23 mouse cellular contexts compared by ENCODE assay signal in genomic region chr1:106188756-106189155, GRCm38 (mm10). TPM values are rescaled to one million over a fixed set of nuclear protein-coding genes. Genes with fewer than 3 reads are reported as not detected.
DNase-seq lines count a peak whose midpoint lies in the region; ATAC-seq and TF ChIP-seq lines count a peak whose summit lies in the region.
"Had no signal": no experiment of that assay in that cellular context is flagged by ENCODE, and none has a peak within 500 bp of the region (broad histone marks: within the 10 kb centered on the region; RNA-seq: fewer than 3 reads in every experiment).

No protein-coding gene starts in this region.

- peaks cover 14% of the 10 kb centered on the region for H3K36me3 ChIP-seq in heart, adult 2 months (ENCODE audit: control insufficient read depth, insufficient read depth, low read length)
- no peaks in the 10 kb centered on the region for H3K36me3 ChIP-seq in midbrain, embryonic 11.5 days (ENCODE audit: control insufficient read depth, insufficient read depth, low read length)
- H3K36me3 ChIP-seq in midbrain, postnatal 0 days (ENCODE audit: insufficient read depth, low read length), result no peaks in the 10 kb centered on the region
- H3K36me3 ChIP-seq: embryonic facial prominence, embryonic 15.5 days; heart, embryonic 15.5 days; hindbrain, embryonic 10.5 days; intestine, embryonic 15.5 days had no signal

- no peaks in the 10 kb centered on the region for H3K9me3 ChIP-seq in midbrain, embryonic 11.5 days (ENCODE audit: control insufficient read depth, low read length)
- no peaks in the 10 kb centered on the region for H3K9me3 ChIP-seq in midbrain, postnatal 0 days (ENCODE audit: low read length)
- H3K9me3 ChIP-seq: embryonic facial prominence, embryonic 15.5 days; G1E; heart, embryonic 15.5 days; hindbrain, embryonic 10.5 days; intestine, embryonic 15.5 days had no signal

- no peak overlapping the region for H3K4me3 ChIP-seq in heart, adult 2 months
- no peak overlapping the region for H3K4me3 ChIP-seq in midbrain, embryonic 11.5 days (ENCODE audit: low read depth, low read length)
- no peak overlapping the region for H3K4me3 ChIP-seq in midbrain, postnatal 0 days (ENCODE audit: low read depth, low read length)
- H3K4me3 ChIP-seq: embryonic facial prominence, embryonic 15.5 days; erythroblast, embryonic 14.5 days; gastrocnemius, adult 2 months; heart, embryonic 15.5 days; hindbrain, embryonic 10.5 days; intestine, embryonic 15.5 days had no signal

- TF ChIP-seq CTCF in heart, adult 2 months (IDR thresholded peaks at IDR 0.05), result no peak
- TF ChIP-seq CTCF in midbrain, postnatal 0 days (IDR thresholded peaks at IDR 0.05), result no peak

- H3K4me2 ChIP-seq in midbrain, embryonic 11.5 days, result no peak overlapping the region
- H3K4me2 ChIP-seq in midbrain, postnatal 0 days (ENCODE audit: low read depth, low read length, poor library complexity, severe bottlenecking), result no peak overlapping the region
- H3K4me2 ChIP-seq: embryonic facial prominence, embryonic 15.5 days; heart, embryonic 11.5 days; heart, embryonic 15.5 days; hindbrain, embryonic 14.5 days; intestine, embryonic 15.5 days had no signal

- H3K27ac ChIP-seq in heart, adult 2 months, result peak overlapping the region; percentile 42; the same call in 1 of the 2 replicates
- H3K27ac ChIP-seq in midbrain, embryonic 11.5 days (ENCODE audit: low read depth, low read length), result no peak overlapping the region
- H3K27ac ChIP-seq in midbrain, postnatal 0 days (ENCODE audit: low read depth, low read length), result no peak overlapping the region
- H3K27ac ChIP-seq: embryonic facial prominence, embryonic 15.5 days; heart, embryonic 15.5 days; hindbrain, embryonic 10.5 days; hindbrain, embryonic 14.5 days; intestine, embryonic 15.5 days had no signal

- TF ChIP-seq POLR2A in heart, adult 2 months (IDR thresholded peaks at IDR 0.05; ENCODE audit: insufficient read depth, low read depth, low read length), result no peak

- DNase-seq in cerebellum, adult 18-20 months, result peak; percentile 36 to 45
- no peak for DNase-seq in cerebellum, adult 11 months
- peak; percentile 38 to 54 for DNase-seq in cerebellum, postnatal 25 days
- no peak for DNase-seq in heart, adult 2 months
- DNase-seq in heart, adult 9 months (ENCODE audit: low spot score in 2 of 2), result no peak
- peak; percentile 21 for DNase-seq in midbrain, embryonic 11.5 days (ENCODE audit: low spot score, missing footprints)
- DNase-seq in midbrain, postnatal 0 days (ENCODE audit: low spot score), result no peak
- DNase-seq: adrenal gland, postnatal 10 days; B cell, adult 2 months; embryo, embryonic 11 days; gastrocnemius, adult 2 months; gastrocnemius, postnatal 25 days; kidney, adult 18-20 months had no signal

- no peaks in the 10 kb centered on the region for H3K27me3 ChIP-seq in heart, adult 2 months (ENCODE audit: control insufficient read depth, insufficient read depth, low read length)
- H3K27me3 ChIP-seq in midbrain, embryonic 11.5 days (ENCODE audit: control insufficient read depth, insufficient read depth, low read length), result no peaks in the 10 kb centered on the region
- H3K27me3 ChIP-seq in midbrain, postnatal 0 days (ENCODE audit: insufficient read depth, low read length), result no peaks in the 10 kb centered on the region
- H3K27me3 ChIP-seq: embryonic facial prominence, embryonic 15.5 days; heart, embryonic 15.5 days; intestine, embryonic 15.5 days had no signal

- no peak for TF ChIP-seq EP300 in heart, adult 2 months (IDR thresholded peaks at IDR 0.05; ENCODE audit: insufficient read depth, low read depth, low read length)

- WGBS in heart, adult 2 months, result 95% methylated on average over 3 of the region's 3 CpGs
- WGBS in midbrain, embryonic 11.5 days, result 92% methylated on average over 3 of the region's 3 CpGs
- WGBS in midbrain, postnatal 0 days, result 81% methylated on average over 3 of the region's 3 CpGs

- H3K9ac ChIP-seq in heart, adult 2 months (ENCODE audit: low read depth, low read length), result no peak overlapping the region
- H3K9ac ChIP-seq in midbrain, embryonic 11.5 days (ENCODE audit: low read length), result no peak overlapping the region
- H3K9ac ChIP-seq in midbrain, postnatal 0 days (replicated peaks; ENCODE audit: low read length, poor library complexity, severe bottlenecking), result no peak overlapping the region
- H3K9ac ChIP-seq: embryonic facial prominence, embryonic 15.5 days; heart, embryonic 15.5 days; hindbrain, embryonic 14.5 days; intestine, embryonic 15.5 days had no signal

- peaks cover 15% of the 10 kb centered on the region for H3K4me1 ChIP-seq in heart, adult 2 months (ENCODE audit: control insufficient read depth, insufficient read depth, low read length)
- H3K4me1 ChIP-seq in midbrain, embryonic 11.5 days (ENCODE audit: control insufficient read depth, insufficient read depth, low read length), result no peaks in the 10 kb centered on the region; the same call in 1 of the 2 replicates
- H3K4me1 ChIP-seq in midbrain, postnatal 0 days (ENCODE audit: insufficient read depth, low read length), result 0 out of 2 replicates have a peak, but pooled peaks cover 4% of the 10 kb centered on the region

- peaks cover 11% of the 10 kb centered on the region for H3K79me2 ChIP-seq in heart, adult 2 months (replicated peaks; ENCODE audit: control insufficient read depth, insufficient read depth, low read length)

- ATAC-seq in cerebellum, adult (ENCODE audit: insufficient number of reproducible peaks, low FRiP score, low TSS enrichment), result no peak
- ATAC-seq in midbrain, embryonic 11.5 days (ENCODE audit: low FRiP score), result no peak
- no peak for ATAC-seq in midbrain, postnatal 0 days (ENCODE audit: low FRiP score)
- ATAC-seq: CD4-positive, CD25-positive, alpha-beta regulatory T cell, adult 4 months; intestine, embryonic 15.5 days had no signal

- intact Hi-C loops in heart, adult 2 months (cut with DNase I), result no loop called here

RNA-seq across cellular contexts. Expression of gene Phlpp1, which starts 17.2 kb away (rescaled TPM):
- 10 to 100 TPM; 16.3 to 17.2 TPM for total RNA-seq in heart, adult 2 months (2021)
- polyA plus RNA-seq in heart, adult 2 months (2012; rRNA removed), result 9.6 and 15.6 TPM in 2 replicates
- 6.2 and 6.8 TPM in 2 replicates for polyA plus RNA-seq in midbrain, embryonic 11.5 days (2014; fragmentation: Nextera tagmentation; extraction: Ambion mirVana)
- 34.0 and 39.6 TPM in 2 replicates for total RNA-seq in midbrain, postnatal 0 days (2014; rRNA removed)
- 5.2 and 5.3 TPM in 2 replicates for polyA plus RNA-seq in midbrain, postnatal 0 days (2015; fragmentation: Nextera tagmentation; extraction: Ambion mirVana)

Comparison
In these comparisons a context has a peak if more than half of its experiments do, and no peak if none do; other contexts are left out.
1. DNase-seq: peak in cerebellum, adult 18-20 months (2 of 2), cerebellum, postnatal 25 days (2 of 2) and midbrain, embryonic 11.5 days (single experiment); none in cerebellum, adult 11 months (single experiment), heart, adult 2 months (0 of 2), heart, adult 9 months (0 of 2) and midbrain, postnatal 0 days (single experiment).